Mouse (Mus musculus) embryonic facial prominence, embryonic 15.5 days (tissue): ENCODE data around the gene Gcgr. TPM values are rescaled to one million over a fixed set of nuclear protein-coding genes. Genes with fewer than 3 reads are reported as not detected.

ENCODE experiments used
- ATAC-seq: fragments of 200-750 bp; cut with Nextera tagmentation; 2 replicates; pipeline ENCODE4 v1.8.0; 2017; ENCODE audit warnings: low read depth, moderate TSS enrichment; ENCODE audit not compliant: insufficient number of reproducible peaks, low FRiP score, low TSS enrichment
- H3K27ac ChIP-seq: fragments of 300-500 bp; sonication (generic); replicated peaks from 2 replicates; pipeline ENCODE4 v1.5.1; 2015; ENCODE audit warnings: mild to moderate bottlenecking, inconsistent platforms
- H3K27me3 ChIP-seq: fragments of 300-500 bp; sonication (generic); 2 replicates; pipeline ENCODE4 v1.6.1; 2015; ENCODE audit warnings: inconsistent platforms
- H3K36me3 ChIP-seq: fragments of 300-500 bp; sonication (generic); 2 replicates; pipeline ENCODE4 v1.6.1; 2015; ENCODE audit warnings: mild to moderate bottlenecking, inconsistent platforms
- H3K4me1 ChIP-seq: fragments of 300-500 bp; sonication (generic); 2 replicates; pipeline ENCODE4 v1.6.1; 2015; ENCODE audit warnings: inconsistent platforms
- H3K4me2 ChIP-seq: fragments of 300-500 bp; sonication (generic); replicated peaks from 2 replicates; pipeline ENCODE4 v1.6.1; 2015; ENCODE audit warnings: mild to moderate bottlenecking, inconsistent platforms
- H3K4me3 ChIP-seq: fragments of 300-500 bp; sonication (generic); replicated peaks from 2 replicates; pipeline ENCODE4 v1.5.1; 2015; ENCODE audit warnings: mild to moderate bottlenecking, inconsistent platforms
- H3K9ac ChIP-seq: fragments of 300-500 bp; sonication (generic); 2 replicates; pipeline ENCODE4 v1.6.1; 2015; ENCODE audit warnings: inconsistent platforms
- H3K9me3 ChIP-seq: fragments of 300-500 bp; sonication (generic); replicated peaks from 2 replicates; pipeline ENCODE4 v1.6.1; 2016; ENCODE audit warnings: inconsistent platforms
- WGBS: fragments of 180-500 bp; shearing (Covaris S2); methylation state at CpG from one replicate; pipeline ENCODE4 v1.1.7; 2015; 5-methylcytosine and 5-hydroxymethylcytosine counted together
- polyA plus RNA-seq: library from polyadenylated mRNA; unstranded; fragments of >200 nt; fragmentation: Nextera tagmentation; extraction: Ambion mirVana; gene quantifications from 2 replicates; pipeline ENCODE4 v1.2.1, GENCODE M21; 2015

Gcgr gene
- polyA plus RNA-seq, 1 experiment from 2014 or later, result 0.60 TPM

GRCm38 (mm10) chr11:120572752-120573584, 42.5 kb downstream of the Gcgr start, which contains the start of gene P4hb:
Gene P4hb, minus strand, starts transcription at chr11:120573253.
- WGBS, result under 1% methylated on average over 94 of the region's 94 CpGs
- ATAC-seq, result peak; percentile 96

GRCm38 (mm10) chr11:120573585-120574277, 43.2 kb downstream of the Gcgr start:
- Histone ChIP-seq H3K9me3 (no peaks in the 10 kb centered on the region), H3K4me3 (peak overlapping the region; percentile 97), H3K27me3 (no peaks in the 10 kb centered on the region), H3K9ac (peak overlapping the region; percentile 90), H3K27ac (peak overlapping the region; percentile 98), H3K4me2 (peak overlapping the region; percentile 68), H3K36me3 (peaks cover 43% of the 10 kb centered on the region), H3K4me1 (peaks cover 27% of the 10 kb centered on the region)
- no peak for ATAC-seq
- under 1% methylated on average over 23 of the region's 23 CpGs for WGBS

More at GRCm38 (mm10) chr11:120572752-120573584, 42.5 kb downstream of the Gcgr start, which contains the start of gene P4hb:
- Histone ChIP-seq H3K4me2 (peak within 1 kb of the TSS; percentile 75), H3K36me3 (peaks cover 43% of the 10 kb centered on the region), H3K4me1 (peaks cover 25% of the 10 kb centered on the region), H3K27me3 (no peaks in the 10 kb centered on the region), H3K9me3 (no peaks in the 10 kb centered on the region), H3K27ac (peak within 1 kb of the TSS; percentile 98), H3K9ac (peak within 1 kb of the TSS; percentile 94), H3K4me3 (peak within 1 kb of the TSS; percentile 97)

- 0 out of 2 replicates have a peak overlapping the region, but pooled peaks have one; percentile 2 for H3K9ac ChIP-seq
- peak overlapping the region; percentile 22; the same call in 1 of the 2 replicates for H3K27ac ChIP-seq
- H3K4me1 ChIP-seq, result peaks cover 32% of the 10 kb centered on the region
- ATAC-seq, result no peak
- peak overlapping the region; percentile 68 for H3K4me2 ChIP-seq
- H3K36me3 ChIP-seq, result peaks cover 44% of the 10 kb centered on the region
- H3K9me3 ChIP-seq, result no peaks in the 10 kb centered on the region
- no peaks in the 10 kb centered on the region for H3K27me3 ChIP-seq
- H3K4me3 ChIP-seq, result peak overlapping the region; percentile 97
- WGBS, result 35% methylated on average over 5 of the region's 5 CpGs
Measured at GRCm38 (mm10) chr11:120574278-120574600, 43.7 kb downstream of the Gcgr start.

GRCm38 (mm10) chr11:120575046-120575445, 44.5 kb downstream of the Gcgr start:
- peaks cover 44% of the 10 kb centered on the region for H3K36me3 ChIP-seq
- WGBS, result 78% methylated on average over 2 of the region's 2 CpGs
- no peak for ATAC-seq
- H3K27ac ChIP-seq, result 0 out of 2 replicates have a peak overlapping the region, but pooled peaks have one; percentile 22
- no peak overlapping the region for H3K4me3 ChIP-seq
- peaks cover 40% of the 10 kb centered on the region for H3K4me1 ChIP-seq
- H3K9me3 ChIP-seq, result no peaks in the 10 kb centered on the region
- no peaks in the 10 kb centered on the region for H3K27me3 ChIP-seq
- 0 out of 2 replicates have a peak overlapping the region, but pooled peaks have one; percentile 2 for H3K9ac ChIP-seq
- no peak overlapping the region for H3K4me2 ChIP-seq

GRCm38 (mm10) chr11:120575940-120576339, 45.4 kb downstream of the Gcgr start:
- H3K4me2 ChIP-seq, result no peak overlapping the region
- H3K9ac ChIP-seq, result no peak overlapping the region
- ATAC-seq, result no peak
- H3K27ac ChIP-seq, result no peak overlapping the region
- H3K4me1 ChIP-seq, result peaks cover 40% of the 10 kb centered on the region
- H3K4me3 ChIP-seq, result no peak overlapping the region
- H3K36me3 ChIP-seq, result peaks cover 35% of the 10 kb centered on the region
- no peaks in the 10 kb centered on the region for H3K9me3 ChIP-seq
- no peaks in the 10 kb centered on the region for H3K27me3 ChIP-seq

GRCm38 (mm10) chr11:120576365-120576981, 46.0 kb downstream of the Gcgr start:
- no peak for ATAC-seq
- peaks cover 35% of the 10 kb centered on the region for H3K4me1 ChIP-seq
- peaks cover 30% of the 10 kb centered on the region for H3K36me3 ChIP-seq
- H3K9ac ChIP-seq, result no peak overlapping the region
- no peaks in the 10 kb centered on the region for H3K9me3 ChIP-seq
- no peak overlapping the region for H3K4me2 ChIP-seq
- 85% methylated on average over 3 of the region's 3 CpGs for WGBS
- no peak overlapping the region for H3K4me3 ChIP-seq
- no peaks in the 10 kb centered on the region for H3K27me3 ChIP-seq
- 0 out of 2 replicates have a peak overlapping the region, but pooled peaks have one; percentile 14 for H3K27ac ChIP-seq

GRCm38 (mm10) chr11:120577211-120578023, 46.9 kb downstream of the Gcgr start:
- Histone ChIP-seq H3K36me3 (peaks cover 30% of the 10 kb centered on the region), H3K9ac (no peak overlapping the region), H3K27ac (no peak overlapping the region), H3K4me1 (peaks cover 37% of the 10 kb centered on the region), H3K4me3 (no peak overlapping the region), H3K27me3 (no peaks in the 10 kb centered on the region), H3K9me3 (no peaks in the 10 kb centered on the region), H3K4me2 (no peak overlapping the region)
- 83% methylated on average over 7 of the region's 7 CpGs for WGBS
- no peak for ATAC-seq

GRCm38 (mm10) chr11:120578024-120578693, 47.7 kb downstream of the Gcgr start:
- no peak for ATAC-seq
- WGBS, result 79% methylated on average over 10 of the region's 10 CpGs
- H3K27ac ChIP-seq, result no peak overlapping the region
- H3K9me3 ChIP-seq, result no peaks in the 10 kb centered on the region
- H3K9ac ChIP-seq, result no peak overlapping the region
- H3K36me3 ChIP-seq, result peaks cover 30% of the 10 kb centered on the region
- H3K27me3 ChIP-seq, result no peaks in the 10 kb centered on the region
- H3K4me3 ChIP-seq, result no peak overlapping the region
- H3K4me2 ChIP-seq, result no peak overlapping the region
- peaks cover 37% of the 10 kb centered on the region for H3K4me1 ChIP-seq

GRCm38 (mm10) chr11:120578694-120579243, 48.3 kb downstream of the Gcgr start:
- H3K4me3 ChIP-seq, result no peak overlapping the region
- H3K4me2 ChIP-seq, result no peak overlapping the region
- H3K27me3 ChIP-seq, result no peaks in the 10 kb centered on the region
- WGBS, result 70% methylated on average over 11 of the region's 11 CpGs
- ATAC-seq, result no peak
- no peak overlapping the region for H3K27ac ChIP-seq
- no peak overlapping the region for H3K9ac ChIP-seq
- H3K9me3 ChIP-seq, result no peaks in the 10 kb centered on the region
- peaks cover 37% of the 10 kb centered on the region for H3K4me1 ChIP-seq
- H3K36me3 ChIP-seq, result peaks cover 31% of the 10 kb centered on the region
